Mouse (Mus musculus) cortical plate, adult 2 months (tissue): ENCODE data around the gene Kcnip2. TPM values are rescaled to one million over a fixed set of nuclear protein-coding genes. Genes with fewer than 3 reads are reported as not detected.

ENCODE experiments used
- H3K27ac ChIP-seq: fragments of 200-500 bp; 2 replicates; pipeline ENCODE4 v1.5.1; 2012; ENCODE audit warnings: low read length, control low read depth, inconsistent platforms; ENCODE audit not compliant: insufficient read depth
- H3K4me1 ChIP-seq: fragments of 200-500 bp; 2 replicates; pipeline ENCODE4 v1.6.1; 2011; ENCODE audit warnings: low read length; ENCODE audit not compliant: control insufficient read depth, insufficient read depth
- H3K4me3 ChIP-seq: fragments of 200-500 bp; 2 replicates; pipeline ENCODE4 v1.5.1; 2011; ENCODE audit warnings: mild to moderate bottlenecking, low read length, control low read depth; ENCODE audit not compliant: insufficient read depth
- CTCF ChIP-seq: fragments of 200-500 bp; IDR thresholded peaks from 2 replicates; pipeline ENCODE4 v1.5.1; 2011; ENCODE audit warnings: mild to moderate bottlenecking, control low read depth, low read length; ENCODE audit not compliant: insufficient read depth; ENCODE audit errors: extremely low read depth
- POLR2A ChIP-seq: fragments of 200-500 bp; IDR thresholded peaks from 2 replicates; pipeline ENCODE4 v1.6.1; 2011; ENCODE audit warnings: mild to moderate bottlenecking, low read length, control low read depth; ENCODE audit not compliant: insufficient read depth; ENCODE audit errors: extremely low read depth
- polyA plus RNA-seq: library from polyadenylated mRNA; depleted of rRNA; stranded (reverse); fragments of >200 nt; gene quantifications from 2 replicates; pipeline ENCODE4 v1.2.3, GENCODE M21; 2012; rRNA removed

Kcnip2 gene
- polyA plus RNA-seq, 1 experiment: 181 TPM

DNA sequence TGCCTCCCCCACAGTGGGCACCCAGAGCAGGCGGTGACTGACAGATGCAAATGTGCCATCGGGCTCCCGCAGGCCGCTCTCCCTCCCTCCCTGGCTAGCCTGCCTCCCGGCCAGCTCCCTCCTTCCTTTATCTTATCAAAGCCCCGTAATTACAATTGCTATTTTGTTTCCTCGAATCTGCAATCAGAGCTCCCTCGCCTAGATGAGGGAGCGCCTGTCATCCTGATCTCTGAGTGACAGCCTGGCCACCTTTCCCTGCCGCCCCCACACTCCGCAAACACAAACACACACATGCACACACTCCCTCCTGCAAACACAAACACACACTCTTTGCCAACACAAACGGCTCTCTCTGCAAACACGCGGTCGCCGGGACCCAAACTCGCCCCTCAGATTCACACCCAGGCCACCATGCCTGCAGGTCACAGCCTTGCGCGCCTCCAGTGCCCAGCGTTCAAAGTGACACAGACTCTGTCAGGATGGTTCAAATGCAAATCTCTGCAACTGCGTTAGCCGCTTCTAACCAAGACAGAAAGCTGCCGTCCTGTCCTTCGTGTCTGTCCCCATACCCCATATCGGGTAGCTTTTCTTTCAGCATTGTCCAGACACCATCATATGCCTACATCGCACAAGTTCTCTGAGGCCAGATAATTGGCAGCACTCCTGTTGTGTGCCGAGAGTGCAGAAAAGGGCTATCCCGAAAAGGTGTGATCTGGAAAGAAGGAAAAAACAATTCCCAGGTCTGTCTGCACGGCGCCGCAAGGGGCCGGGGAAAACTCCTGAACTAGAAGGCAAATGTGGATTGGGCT lies 70.3 kb downstream of the Kcnip2 start:
- Histone ChIP-seq H3K4me1 (0 out of 2 replicates have a peak, but pooled peaks cover 2% of the 10 kb centered on the region), H3K27ac (no peak overlapping the region), H3K4me3 (no peak overlapping the region)
- TF ChIP-seq POLR2A (no peak), CTCF (no peak)

GRCm38 (mm10) chr19:45743619-45744018 lies 72.2 kb downstream of the Kcnip2 start:
- no peak overlapping the region for H3K4me3 ChIP-seq
- TF ChIP-seq CTCF (no peak), POLR2A (no peak)
- no peak overlapping the region for H3K27ac ChIP-seq
- H3K4me1 ChIP-seq: 0 out of 2 replicates have a peak, but pooled peaks cover 1% of the 10 kb centered on the region

DNA sequence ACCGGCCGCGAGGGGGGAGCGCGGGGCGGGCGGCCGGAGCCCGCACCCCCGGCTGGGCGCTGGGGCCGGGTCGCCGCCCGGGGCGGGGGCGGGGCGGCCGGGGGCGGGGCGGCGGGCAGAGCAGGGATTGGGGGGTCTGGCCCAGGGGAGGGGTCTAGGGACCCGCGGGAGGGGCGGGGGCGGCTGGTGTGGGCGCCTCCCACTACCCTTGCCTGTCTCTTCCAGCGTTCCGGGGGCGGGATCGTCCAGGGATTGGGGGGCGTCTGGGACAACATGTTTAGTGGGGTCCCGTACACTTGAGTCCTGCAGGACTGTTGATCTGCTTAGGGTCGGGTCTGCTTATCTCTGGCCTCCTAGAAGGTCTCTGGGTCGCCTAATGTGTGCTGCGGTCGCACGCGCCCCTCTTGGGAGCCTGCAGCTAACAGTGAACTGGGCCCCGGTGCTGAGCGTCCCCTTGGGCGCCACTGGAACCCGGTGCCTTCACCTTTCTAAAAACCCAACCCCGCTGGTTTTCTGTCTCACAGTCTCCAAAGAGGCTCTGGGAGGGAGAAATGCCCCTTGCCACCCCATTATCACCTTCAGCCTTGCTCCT lies 72.8 kb downstream of the Kcnip2 start:
- Histone ChIP-seq H3K4me1 (no peaks in the 10 kb centered on the region), H3K27ac (no peak overlapping the region), H3K4me3 (no peak overlapping the region)
- TF ChIP-seq CTCF (no peak), POLR2A (no peak)

DNA sequence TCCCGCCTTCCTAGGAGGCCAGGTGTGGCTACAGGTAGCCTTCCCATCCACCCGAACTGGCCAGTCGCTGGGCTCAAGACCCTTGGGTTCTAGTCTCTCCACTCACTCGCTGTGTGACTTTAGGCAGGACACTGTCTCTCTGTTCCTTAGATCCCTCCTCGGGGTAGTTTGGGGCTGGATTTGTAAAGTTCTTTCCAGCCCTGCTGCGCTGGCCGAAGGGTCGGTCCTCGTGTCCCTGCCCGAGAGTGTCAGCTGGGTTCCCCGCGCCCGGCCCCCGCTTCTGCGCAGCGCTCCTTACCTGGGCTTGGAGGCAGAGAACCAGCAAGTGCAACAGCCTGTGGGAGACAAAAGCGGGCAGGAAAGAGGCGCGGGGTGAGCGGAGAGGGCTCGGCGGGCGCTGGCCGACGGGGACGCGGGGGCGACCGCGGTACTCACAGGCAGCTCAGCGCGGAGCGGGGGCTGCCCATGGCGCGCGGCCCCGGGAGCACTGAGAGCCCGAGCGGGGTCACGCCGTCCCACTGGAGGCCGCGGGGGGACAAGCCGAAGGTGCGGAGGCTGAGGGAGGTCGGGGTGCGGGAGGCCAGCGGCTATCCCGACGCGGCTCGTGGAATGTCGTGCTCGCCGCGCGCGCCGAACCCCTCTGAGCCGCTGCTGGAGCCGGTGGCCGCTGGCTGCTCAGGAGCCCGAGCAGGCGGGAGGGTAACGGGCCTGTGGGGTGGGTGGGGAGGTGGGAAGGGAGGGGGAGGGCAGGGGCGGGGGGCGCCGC lies 73.5 kb downstream of the Kcnip2 start, which contains the start of gene Fgf8:
Gene Fgf8, minus strand, starts transcription at position 698 of the 766 bp plus-strand sequence.
- no peak for TF ChIP-seq CTCF
- no peak for TF ChIP-seq POLR2A
- Histone ChIP-seq H3K27ac (no peak within 1 kb of the TSS), H3K4me3 (no peak within 1 kb of the TSS; the same call in 1 of the 2 replicates), H3K4me1 (no peaks in the 10 kb centered on the region)

Other genes starting within 250 kb of the Kcnip2 start
- gene Fbxw4, start 155.7 kb downstream of the Kcnip2 start, polyA plus RNA-seq: 57.5 and 57.8 TPM in 2 replicates
- gene Fgf8, start 73.1 kb downstream of the Kcnip2 start, polyA plus RNA-seq: not detected in 2 replicates
- 14.3 and 15.8 TPM in 2 replicates for gene Npm3, start 66.5 kb downstream of the Kcnip2 start, polyA plus RNA-seq
- 134 and 137 TPM in 2 replicates for gene Mgea5, start 32.2 kb downstream of the Kcnip2 start, polyA plus RNA-seq
- 16.0 and 16.2 TPM in 2 replicates for gene Armh3, start 182.4 kb upstream of the Kcnip2 start, polyA plus RNA-seq
- 4.9 TPM in 2 replicates for gene Hps6, start 187.4 kb upstream of the Kcnip2 start, polyA plus RNA-seq
- 13.4 and 16.1 TPM in 2 replicates for gene Pprc1, start 228.8 kb upstream of the Kcnip2 start, polyA plus RNA-seq
- gene Ldb1, start 229.2 kb upstream of the Kcnip2 start, polyA plus RNA-seq: 159 and 161 TPM in 2 replicates